8 mouse cellular contexts compared by ENCODE assay signal in genomic region chr1:38767812-38768211, GRCm38 (mm10).
DNase-seq lines count a peak whose midpoint lies in the region; ATAC-seq and TF ChIP-seq lines count a peak whose summit lies in the region.

No protein-coding gene starts in this region.

- peak; percentile 59 for TF ChIP-seq CTCF in kidney, adult 2 months (conservative IDR thresholded peaks at IDR 0.05; ENCODE audit: insufficient read depth, insufficient read length, low read depth, low read length)

- H3K4me1 ChIP-seq in kidney, adult 2 months (ENCODE audit: control insufficient read depth, insufficient read depth, low read length): no peaks in the 10 kb centered on the region
- peaks cover 15% of the 10 kb centered on the region for H3K4me1 ChIP-seq in liver, embryonic 11.5 days (replicated peaks; ENCODE audit: control insufficient read depth, insufficient read depth, low read length)
- H3K4me1 ChIP-seq in stomach, embryonic 16.5 days (ENCODE audit: control insufficient read depth, insufficient read depth, low read length): 0 out of 2 replicates have a peak, but pooled peaks cover 7% of the 10 kb centered on the region

- no peaks in the 10 kb centered on the region for H3K27me3 ChIP-seq in kidney, adult 2 months (replicated peaks; ENCODE audit: control insufficient read depth, insufficient read depth, low read length)
- H3K27me3 ChIP-seq in liver, embryonic 11.5 days (replicated peaks; ENCODE audit: control insufficient read depth, insufficient read depth, low read length): no peaks in the 10 kb centered on the region; the same call in 1 of the 2 replicates
- no peaks in the 10 kb centered on the region for H3K27me3 ChIP-seq in stomach, embryonic 16.5 days (ENCODE audit: control insufficient read depth, insufficient read depth, low read length)

- no peaks in the 10 kb centered on the region for H3K9me3 ChIP-seq in liver, embryonic 11.5 days (ENCODE audit: control insufficient read depth, low read length)
- H3K9me3 ChIP-seq in stomach, embryonic 16.5 days (replicated peaks; ENCODE audit: control insufficient read depth, low read length): no peaks in the 10 kb centered on the region

- WGBS in kidney, adult 2 months: 11% methylated on average over 11 of the region's 11 CpGs
- 8% methylated on average over 11 of the region's 11 CpGs for WGBS in liver, embryonic 11.5 days
- WGBS in stomach, embryonic 16.5 days: 10% methylated on average over 11 of the region's 11 CpGs

- TF ChIP-seq POLR2A in kidney, adult 2 months (IDR thresholded peaks at IDR 0.05; ENCODE audit: low read depth, low read length): no peak

- peak; percentile 38 for DNase-seq in layer of hippocampus, adult 11-12 months (ENCODE audit: low spot score)
- DNase-seq in layer of hippocampus, adult 9-10 months (ENCODE audit: low spot score): no peak
- peak; percentile 88 for DNase-seq in embryo, embryonic 11.5 days (ENCODE audit: low read depth, low spot score)
- DNase-seq in kidney, adult 2 months: peak; percentile 36
- DNase-seq in liver, embryonic 11.5 days (ENCODE audit: low spot score): peak; percentile 68
- peak; percentile 92 for DNase-seq in neural tube, embryonic 10.5 days (ENCODE audit: extremely low spot score, low spot score)

- no peak overlapping the region for H3K27ac ChIP-seq in kidney, adult 2 months (ENCODE audit: insufficient read depth, low read depth, low read length)
- peak overlapping the region; percentile 65 for H3K27ac ChIP-seq in liver, embryonic 11.5 days (ENCODE audit: low read depth, low read length)
- peak overlapping the region; percentile 71; the same call in 1 of the 2 replicates for H3K27ac ChIP-seq in stomach, embryonic 16.5 days (ENCODE audit: low read length)

- peak overlapping the region; percentile 53 for H3K4me2 ChIP-seq in liver, embryonic 11.5 days
- H3K4me2 ChIP-seq in stomach, embryonic 16.5 days (ENCODE audit: low read depth, low read length): peak overlapping the region; percentile 44

- no peak overlapping the region for H3K4me3 ChIP-seq in kidney, adult 2 months (ENCODE audit: insufficient read depth, low read depth, low read length)
- H3K4me3 ChIP-seq in liver, embryonic 11.5 days (ENCODE audit: low read depth, low read length): no peak overlapping the region
- H3K4me3 ChIP-seq in stomach, embryonic 16.5 days (replicated peaks; ENCODE audit: low read length): peak overlapping the region; percentile 32

- no peak overlapping the region for H3K9ac ChIP-seq in liver, embryonic 11.5 days (ENCODE audit: low read depth, low read length)
- H3K9ac ChIP-seq in stomach, embryonic 16.5 days (ENCODE audit: low read length): no peak overlapping the region

- no peaks in the 10 kb centered on the region for H3K36me3 ChIP-seq in kidney, adult 2 months (ENCODE audit: control insufficient read depth, insufficient read depth, low read length)
- no peaks in the 10 kb centered on the region for H3K36me3 ChIP-seq in liver, embryonic 11.5 days (ENCODE audit: control insufficient read depth, insufficient read depth, low read length)
- no peaks in the 10 kb centered on the region for H3K36me3 ChIP-seq in stomach, embryonic 16.5 days (ENCODE audit: control insufficient read depth, insufficient read depth, low read length)

- ATAC-seq in granulocyte monocyte progenitor cell, adult 5-6 weeks (replicated peaks; ENCODE audit: poor library complexity, severe bottlenecking): peak; percentile 92
- ATAC-seq in liver, embryonic 11.5 days (replicated peaks; ENCODE audit: low FRiP score): peak; percentile 11; the same call in 1 of the 2 replicates
- no peak for ATAC-seq in stomach, embryonic 16.5 days (ENCODE audit: insufficient read depth, low FRiP score)
